In the genomic region with DNA sequence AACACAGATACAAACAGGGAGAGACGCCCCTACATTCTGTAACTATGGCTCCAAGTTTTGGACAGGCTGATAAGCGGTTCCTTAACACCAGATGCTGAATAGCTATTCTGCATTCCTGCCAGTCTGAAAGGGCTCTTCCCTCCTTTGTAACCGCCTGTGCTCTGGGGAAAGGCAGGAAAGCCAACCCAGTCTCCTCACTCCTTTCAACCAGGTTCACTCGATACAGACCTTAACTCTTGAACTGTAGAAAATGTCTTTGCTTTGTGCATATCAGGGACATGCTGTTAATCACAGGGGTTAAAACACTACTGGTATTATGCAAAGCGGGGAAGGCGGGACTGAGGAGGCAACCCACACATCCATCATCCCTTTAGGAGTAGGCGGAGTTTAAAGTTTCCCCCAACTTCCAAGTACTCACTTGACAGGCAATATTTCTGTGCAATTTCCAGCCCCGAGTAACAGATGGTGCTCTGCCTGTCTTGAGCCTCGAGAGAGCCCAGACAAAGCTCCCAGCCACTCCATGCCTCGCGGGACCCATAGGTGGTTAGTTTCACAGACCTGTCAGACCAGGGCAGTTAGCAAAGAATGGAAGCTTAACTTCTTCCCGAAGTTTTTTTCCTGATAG, we compare ENCODE assay signal across 8 mouse cellular contexts. TPM values are rescaled to one million over a fixed set of nuclear protein-coding genes. Genes with fewer than 3 reads are reported as not detected.
DNase-seq lines count a peak whose midpoint lies in the region; TF ChIP-seq lines count a peak whose summit lies in the region.

No protein-coding gene starts in this region.

- TF ChIP-seq CTCF in lung, adult 2 months (IDR thresholded peaks at IDR 0.05; ENCODE audit: insufficient read depth, low read length) = no peak

- peak; percentile 12 for DNase-seq in NIH3T3 (ENCODE audit: low read depth)
- DNase-seq in embryo, embryonic 11.5 days (ENCODE audit: low read depth, low spot score) = peak; percentile 66
- peak; percentile 63 for DNase-seq in heart, adult 9 months (ENCODE audit: low spot score in 2 of 2)
- DNase-seq in kidney, adult 18-20 months = peak; percentile 37
- DNase-seq in lung, adult 2 months = peak; percentile 46
- peak; percentile 21 for DNase-seq in ovary, postnatal 14 days (ENCODE audit: low spot score)
- DNase-seq in thymus, adult 18-20 months = no peak
- DNase-seq in cerebellum, postnatal 25 days = no peak

- 4% methylated on average over 12 of the region's 12 CpGs for WGBS in lung, adult 2 months

- no peak for TF ChIP-seq POLR2A in lung, adult 2 months (IDR thresholded peaks at IDR 0.05; ENCODE audit: borderline replicate concordance, extremely low read depth, low read depth, low read length)

- H3K4me3 ChIP-seq in lung, adult 2 months (replicated peaks; ENCODE audit: extremely low read depth, low read depth, low read length) = peak overlapping the region; percentile 69

- no peaks in the 10 kb centered on the region; the same call in 1 of the 2 replicates for H3K4me1 ChIP-seq in lung, adult 2 months (ENCODE audit: control insufficient read depth, insufficient read depth, low read length)

RNA-seq across cellular contexts. Expression of a gene that starts 1.2 kb away (rescaled TPM):
- 7.5 and 7.7 TPM in 2 replicates for polyA plus RNA-seq in lung, adult 2 months (2012; rRNA removed)

Comparison
In these comparisons a context has a peak if more than half of its experiments do, and no peak if none do; other contexts are left out.
1. DNase-seq: peak in NIH3T3 (single experiment), embryo, embryonic 11.5 days (single experiment), heart, adult 9 months (2 of 2), kidney, adult 18-20 months (single experiment), lung, adult 2 months (single experiment) and ovary, postnatal 14 days (single experiment); none in thymus, adult 18-20 months (0 of 2) and cerebellum, postnatal 25 days (0 of 2).